Mouse (Mus musculus): ENCODE results near the gene Vmn1r232.

DNA sequence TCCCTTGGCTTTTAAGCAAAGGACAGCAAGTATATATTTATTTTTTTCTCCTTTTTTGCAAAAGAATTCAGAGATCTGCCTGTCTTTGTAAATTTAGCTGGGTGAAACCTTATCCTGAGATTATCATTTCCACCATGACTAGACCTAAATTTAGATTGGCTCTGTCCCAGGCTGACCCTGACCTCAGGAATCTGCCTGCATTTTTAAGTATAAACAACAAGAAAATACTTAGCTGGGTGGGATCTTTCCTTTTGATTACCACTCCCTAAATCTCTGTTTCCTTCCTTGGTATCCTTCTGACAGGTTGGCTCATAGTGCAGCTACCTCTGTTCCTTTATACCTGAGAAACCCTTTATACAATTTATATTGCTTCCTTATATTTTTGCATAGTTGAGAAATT is 47.2 kb upstream of the Vmn1r232 start:
- TF ChIP-seq GATA1 (IDR thresholded peaks at IDR 0.05; ENCODE audit: borderline replicate concordance, low read length) (no peak), FLI1 (IDR thresholded peaks at IDR 0.05; ENCODE audit: low read length) (no peak)
